Mouse (Mus musculus): Measurements from ENCODE around the gene Sdccag8. TPM values are rescaled to one million over a fixed set of nuclear protein-coding genes. Genes with fewer than 3 reads are reported as not detected.
"Not testable (repeated sequence)": the region's sequence is repeated elsewhere in the genome, so short reads cannot be mapped to it uniquely, and the experiment has no call there.

The Sdccag8 gene
- total RNA-seq, 2 experiments from 2014 or later, result 4.7 to 5.8 TPM

- no peak for DNase-seq
- intact Hi-C loops (cut with DNase I), result no loop called here
Observed at GRCm38 (mm10) chr1:176932320-176932950, 118.0 kb downstream of the Sdccag8 start.

- no peak for DNase-seq
- intact Hi-C loops (cut with DNase I), result no loop called here
Observed at GRCm38 (mm10) chr1:176933319-176933718, 118.9 kb downstream of the Sdccag8 start.

- DNase-seq, result no peak
- intact Hi-C loops (cut with DNase I), result no loop called here
Observed at GRCm38 (mm10) chr1:176934043-176934762, 119.7 kb downstream of the Sdccag8 start.

- intact Hi-C loops (cut with DNase I), result no loop called here
- no peak for DNase-seq
Observed at GRCm38 (mm10) chr1:176939901-176940341, 125.5 kb downstream of the Sdccag8 start.

GRCm38 (mm10) chr1:176941286-176941990 lies 127.0 kb downstream of the Sdccag8 start:
- DNase-seq; intact Hi-C loops (cut with DNase I): not testable (repeated sequence)

- intact Hi-C loops (cut with DNase I), result no loop called here
Observed at GRCm38 (mm10) chr1:176943126-176943525, 128.7 kb downstream of the Sdccag8 start.

GRCm38 (mm10) chr1:176943987-176944386 lies 129.5 kb downstream of the Sdccag8 start:
- no peak for DNase-seq
- intact Hi-C loops (cut with DNase I), result no loop called here

More at GRCm38 (mm10) chr1:176943126-176943525, 128.7 kb downstream of the Sdccag8 start:
- DNase-seq, result no peak

- intact Hi-C loops (cut with DNase I), result no loop called here
- DNase-seq, result no peak
Observed at GRCm38 (mm10) chr1:176944458-176945174, 130.2 kb downstream of the Sdccag8 start.

- intact Hi-C loops (cut with DNase I), result no loop called here
- no peak for DNase-seq
Observed at GRCm38 (mm10) chr1:176945175-176945540, 130.7 kb downstream of the Sdccag8 start.

- DNase-seq, result no peak
- intact Hi-C loops (cut with DNase I), result no loop called here
Observed at GRCm38 (mm10) chr1:176946031-176946795, 131.8 kb downstream of the Sdccag8 start.

- intact Hi-C loops (cut with DNase I), result no loop called here
- DNase-seq, result no peak
Observed at GRCm38 (mm10) chr1:176946796-176947181, 132.3 kb downstream of the Sdccag8 start.

GRCm38 (mm10) chr1:176948861-176949260 lies 134.4 kb downstream of the Sdccag8 start:
- intact Hi-C loops (cut with DNase I), result no loop called here
- no peak for DNase-seq

- intact Hi-C loops (cut with DNase I), result no loop called here
- no peak for DNase-seq
Observed at GRCm38 (mm10) chr1:176949320-176949719, 134.9 kb downstream of the Sdccag8 start.

GRCm38 (mm10) chr1:176950061-176950460 lies 135.6 kb downstream of the Sdccag8 start:
- no peak for DNase-seq
- intact Hi-C loops (cut with DNase I), result no loop called here

- no peak for DNase-seq
- intact Hi-C loops (cut with DNase I), result no loop called here
Observed at GRCm38 (mm10) chr1:176951836-176952235, 137.4 kb downstream of the Sdccag8 start.

- no peak for DNase-seq
- intact Hi-C loops (cut with DNase I), result no loop called here
Observed at GRCm38 (mm10) chr1:176958311-176958710, 143.9 kb downstream of the Sdccag8 start.

- intact Hi-C loops (cut with DNase I), result no loop called here
- DNase-seq, result no peak
Observed at GRCm38 (mm10) chr1:176961716-176962115, 147.3 kb downstream of the Sdccag8 start.

GRCm38 (mm10) chr1:176962894-176963293 lies 148.4 kb downstream of the Sdccag8 start:
- DNase-seq, result no peak
- intact Hi-C loops (cut with DNase I), result no loop called here

GRCm38 (mm10) chr1:176967299-176967698 lies 152.8 kb downstream of the Sdccag8 start:
- no peak for DNase-seq
- intact Hi-C loops (cut with DNase I), result no loop called here

All from heart, postnatal 36 days (tissue).